Mouse (Mus musculus) MEL (cell line): ENCODE results near the gene Mapk8ip1. TPM values are rescaled to one million over a fixed set of nuclear protein-coding genes. Genes with fewer than 3 reads are reported as not detected.

ENCODE experiments used
- DNase-seq: peaks from one replicate; pipeline ENCODE4 v3.0.0; 2011; ENCODE audit warnings: low read depth, low spot score
- H3K27ac ChIP-seq: 2 replicates; pipeline ENCODE4 v1.5.1; 2012; ENCODE audit warnings: low read depth, mild to moderate bottlenecking, control low read depth, low read length, moderate library complexity; ENCODE audit not compliant: control insufficient read depth
- H3K27me3 ChIP-seq, 2 experiments: fragments of 150-350 bp in 1 of 2; sonication (generic) in 1 of 2; 2 replicates each; pipeline ENCODE4 v1.6.1; 2012; ENCODE audit warnings: low read length in 2 of 2, mild to moderate bottlenecking in 2 of 2, improper control_type of control experiment in 1 of 2, moderate library complexity in 1 of 2; ENCODE audit not compliant: insufficient read depth in 2 of 2, control insufficient read depth in 1 of 2
- H3K36me3 ChIP-seq, 2 experiments: 2 replicates each; pipeline ENCODE4 v1.6.1; 2012 to 2014; ENCODE audit warnings: low read length in 2 of 2, improper control_type of control experiment in 1 of 2, inconsistent platforms in 1 of 2, mild to moderate bottlenecking in 1 of 2; ENCODE audit not compliant: insufficient read depth in 2 of 2, control insufficient read depth in 1 of 2
- H3K4me1 ChIP-seq, 2 experiments: fragments of 150-350 bp in 1 of 2; sonication (generic) in 1 of 2; 2 replicates each; pipeline ENCODE4 v1.6.1; 2012; ENCODE audit warnings: low read length in 2 of 2, improper control_type of control experiment in 1 of 2, mild to moderate bottlenecking in 1 of 2; ENCODE audit not compliant: insufficient read depth in 2 of 2, control insufficient read depth in 1 of 2
- H3K4me3 ChIP-seq, 2 experiments: fragments of 150-350 bp in 1 of 2; sonication (generic) in 1 of 2; 2 replicates each; pipeline ENCODE4 v1.5.1; 2012; ENCODE audit warnings: low read depth in 2 of 2, low read length in 2 of 2, mild to moderate bottlenecking in 2 of 2, moderate library complexity in 2 of 2, control low read depth in 1 of 2, improper control_type of control experiment in 1 of 2; ENCODE audit not compliant: control insufficient read depth in 1 of 2, insufficient read depth in 1 of 2
- H3K79me2 ChIP-seq: 2 replicates; pipeline ENCODE4 v1.6.1; 2012; ENCODE audit warnings: mild to moderate bottlenecking, low read length, moderate library complexity; ENCODE audit not compliant: control insufficient read depth, poor library complexity, insufficient read depth
- H3K9ac ChIP-seq: 2 replicates; pipeline ENCODE4 v1.6.1; 2012; ENCODE audit warnings: low read depth, mild to moderate bottlenecking, control low read depth, low read length, moderate library complexity; ENCODE audit not compliant: control insufficient read depth, poor library complexity, severe bottlenecking
- H3K9me3 ChIP-seq: fragments of 150-350 bp; sonication (generic); replicated peaks from 2 replicates; pipeline ENCODE4 v1.6.1; 2012; ENCODE audit warnings: mild to moderate bottlenecking, low read length, improper control_type of control experiment, moderate library complexity; ENCODE audit not compliant: insufficient read depth
- CHD1 ChIP-seq: IDR thresholded peaks from 2 replicates; pipeline ENCODE4 v1.6.1; 2012; ENCODE audit warnings: low read depth, mild to moderate bottlenecking, inconsistent platforms, low read length, improper control_type of control experiment
- CTCF ChIP-seq, 3 experiments: IDR thresholded peaks in 2 of 3; conservative IDR thresholded peaks in 1 of 3; 2 replicates each; pipeline ENCODE4 v1.5.1; 2011 to 2012; ENCODE audit warnings: low read length in 3 of 3, low read depth in 2 of 3, mild to moderate bottlenecking in 2 of 3, improper control_type of control experiment in 1 of 3, inconsistent platforms in 1 of 3, mixed read lengths in 1 of 3, moderate library complexity in 1 of 3; ENCODE audit not compliant: control insufficient read depth in 1 of 3, insufficient read depth in 1 of 3, poor library complexity in 1 of 3, severe bottlenecking in 1 of 3
- E2F4 ChIP-seq: IDR thresholded peaks from 2 replicates; pipeline ENCODE4 v1.6.1; 2011; ENCODE audit warnings: low read depth, low read length, improper control_type of control experiment, borderline replicate concordance
- GABPA ChIP-seq: IDR thresholded peaks from 2 replicates; pipeline ENCODE4 v1.6.1; 2012; ENCODE audit warnings: low read depth, mild to moderate bottlenecking, inconsistent platforms, low read length, improper control_type of control experiment, moderate library complexity
- MAFK ChIP-seq: IDR thresholded peaks from 2 replicates; pipeline ENCODE4 v1.6.1; 2011; ENCODE audit warnings: low read depth, mild to moderate bottlenecking, low read length, improper control_type of control experiment, borderline replicate concordance
- MAZ ChIP-seq: IDR thresholded peaks from 2 replicates; pipeline ENCODE4 v1.6.1; 2012; ENCODE audit warnings: low read depth, mild to moderate bottlenecking, inconsistent platforms, low read length, improper control_type of control experiment
- MXI1 ChIP-seq: IDR thresholded peaks from 2 replicates; pipeline ENCODE4 v1.6.1; 2011; ENCODE audit warnings: mild to moderate bottlenecking, low read depth, low read length, improper control_type of control experiment
- MYB ChIP-seq: IDR thresholded peaks from 2 replicates; pipeline ENCODE4 v1.6.1; 2011; ENCODE audit warnings: mild to moderate bottlenecking, low read depth, low read length, improper control_type of control experiment
- MYC ChIP-seq: IDR thresholded peaks from 2 replicates; pipeline ENCODE4 v1.6.1; 2011; ENCODE audit warnings: low read depth, mild to moderate bottlenecking, low read length, improper control_type of control experiment, moderate library complexity
- NRF1 ChIP-seq: IDR thresholded peaks from 2 replicates; pipeline ENCODE4 v1.6.1; 2014; ENCODE audit warnings: low read depth, mild to moderate bottlenecking, inconsistent platforms, low read length, improper control_type of control experiment, moderate library complexity; ENCODE audit not compliant: poor library complexity, insufficient read depth, severe bottlenecking
- POLR2AphosphoS2 ChIP-seq: IDR thresholded peaks from 2 replicates; pipeline ENCODE4 v1.6.1; 2011; ENCODE audit warnings: low read length, improper control_type of control experiment
- POLR2AphosphoS5 ChIP-seq: IDR thresholded peaks from 2 replicates; pipeline ENCODE4 v1.6.1; 2012; ENCODE audit warnings: low read depth, borderline replicate concordance, mild to moderate bottlenecking, inconsistent platforms, low read length, moderate library complexity, mixed read lengths
- RCOR1 ChIP-seq: IDR thresholded peaks from 2 replicates; pipeline ENCODE4 v1.6.1; 2012; ENCODE audit warnings: low read depth, mild to moderate bottlenecking, inconsistent platforms, low read length, improper control_type of control experiment
- UBTF ChIP-seq: IDR thresholded peaks from 2 replicates; pipeline ENCODE4 v1.6.1; 2012; ENCODE audit warnings: low read depth, mild to moderate bottlenecking, inconsistent platforms, low read length, improper control_type of control experiment, moderate library complexity, borderline replicate concordance; ENCODE audit not compliant: insufficient read depth
- USF1 ChIP-seq: IDR thresholded peaks from 2 replicates; pipeline ENCODE4 v1.6.1; 2014; ENCODE audit warnings: low read depth, mild to moderate bottlenecking, inconsistent platforms, low read length, improper control_type of control experiment, moderate library complexity
- ZC3H11A ChIP-seq: IDR thresholded peaks from 2 replicates; pipeline ENCODE4 v1.6.1; 2012; ENCODE audit warnings: low read depth, mild to moderate bottlenecking, inconsistent platforms, low read length, improper control_type of control experiment
- ZKSCAN1 ChIP-seq: IDR thresholded peaks from 2 replicates; pipeline ENCODE4 v1.6.1; 2012; ENCODE audit warnings: low read depth, mild to moderate bottlenecking, inconsistent platforms, low read length, improper control_type of control experiment, moderate library complexity
- polyA plus RNA-seq, 2 experiments: library from polyadenylated mRNA; stranded (reverse) in 1 of 2; unstranded in 1 of 2; fragments of >175 nt in 1 of 2; fragments of >200 nt in 1 of 2; gene quantifications; 2 replicates each; pipeline versions ENCODE4 v1.2.1 to v1.2.4; 2012; ENCODE audit warnings: low replicate concordance in 2 of 2, low read depth in 1 of 2; ENCODE audit not compliant: insufficient read length in 2 of 2, insufficient read depth in 1 of 2, missing spikeins in 1 of 2
- total RNA-seq: library from RNA; depleted of rRNA; stranded (reverse); fragments of 300-350 nt; gene quantifications from 2 replicates; pipeline ENCODE4 v1.2.3, GENCODE M21; 2012

Mapk8ip1 gene
- total and polyA plus RNA-seq, 3 experiments, result 2.5 to 3.8 TPM; not detected in 1

GRCm38 (mm10) chr2:92370375-92370774 lies 30.7 kb downstream of the Mapk8ip1 start:
- peaks cover 0 to 3% of the 10 kb centered on the region in 2 experiments; a peak in 1 of 4 replicates for H3K4me1 ChIP-seq
- H3K36me3 ChIP-seq, result no peaks in the 10 kb centered on the region
- TF ChIP-seq RCOR1 (no peak), MYC (no peak), MXI1 (no peak), UBTF (no peak), NRF1 (no peak), E2F4 (no peak), POLR2AphosphoS2 (no peak), GABPA (no peak), POLR2AphosphoS5 (no peak), USF1 (no peak), ZC3H11A (no peak), MAFK (no peak), MYB (no peak), MAZ (no peak), ZKSCAN1 (no peak), CHD1 (no peak)
- DNase-seq, result no peak
- H3K9ac ChIP-seq, result no peak overlapping the region
- no peaks in the 10 kb centered on the region for H3K27me3 ChIP-seq
- H3K4me3 ChIP-seq, result no peak overlapping the region
- H3K79me2 ChIP-seq, result peaks cover under 1% of the 10 kb centered on the region; the same call in 1 of the 2 replicates
- H3K9me3 ChIP-seq, result no peaks in the 10 kb centered on the region
- H3K27ac ChIP-seq, result no peak overlapping the region

- Histone ChIP-seq H3K4me1 (no peaks in the 10 kb centered on the region), H3K36me3 (no peaks in the 10 kb centered on the region), H3K4me3 (no peak overlapping the region), H3K79me2 (no peaks in the 10 kb centered on the region), H3K9ac (no peak overlapping the region), H3K27ac (no peak overlapping the region), H3K27me3 (no peaks in the 10 kb centered on the region), H3K9me3 (no peaks in the 10 kb centered on the region)
- no peak for TF ChIP-seq CTCF (IDR thresholded peaks at IDR 0.05 in 2 of 3, conservative IDR thresholded peaks at IDR 0.05 in 1 of 3; ENCODE audit: control insufficient read depth in 1 of 3, insufficient read depth in 1 of 3, low read depth in 2 of 3, low read length in 3 of 3, poor library complexity in 1 of 3, severe bottlenecking in 1 of 3)
- DNase-seq, result no peak
These were observed 33.6 kb downstream of the Mapk8ip1 start for GRCm38 (mm10) chr2:92367383-92368029.
